Mouse (Mus musculus) left cerebral cortex, adult 9 months (tissue): ENCODE measurements around the gene Gabrg3.

Source experiments
- DNase-seq, 2 experiments: peaks; one replicate each; pipeline ENCODE4 v3.0.0; 2022; ENCODE audit warnings: low spot score in 2 of 2

Gabrg3 gene

DNA sequence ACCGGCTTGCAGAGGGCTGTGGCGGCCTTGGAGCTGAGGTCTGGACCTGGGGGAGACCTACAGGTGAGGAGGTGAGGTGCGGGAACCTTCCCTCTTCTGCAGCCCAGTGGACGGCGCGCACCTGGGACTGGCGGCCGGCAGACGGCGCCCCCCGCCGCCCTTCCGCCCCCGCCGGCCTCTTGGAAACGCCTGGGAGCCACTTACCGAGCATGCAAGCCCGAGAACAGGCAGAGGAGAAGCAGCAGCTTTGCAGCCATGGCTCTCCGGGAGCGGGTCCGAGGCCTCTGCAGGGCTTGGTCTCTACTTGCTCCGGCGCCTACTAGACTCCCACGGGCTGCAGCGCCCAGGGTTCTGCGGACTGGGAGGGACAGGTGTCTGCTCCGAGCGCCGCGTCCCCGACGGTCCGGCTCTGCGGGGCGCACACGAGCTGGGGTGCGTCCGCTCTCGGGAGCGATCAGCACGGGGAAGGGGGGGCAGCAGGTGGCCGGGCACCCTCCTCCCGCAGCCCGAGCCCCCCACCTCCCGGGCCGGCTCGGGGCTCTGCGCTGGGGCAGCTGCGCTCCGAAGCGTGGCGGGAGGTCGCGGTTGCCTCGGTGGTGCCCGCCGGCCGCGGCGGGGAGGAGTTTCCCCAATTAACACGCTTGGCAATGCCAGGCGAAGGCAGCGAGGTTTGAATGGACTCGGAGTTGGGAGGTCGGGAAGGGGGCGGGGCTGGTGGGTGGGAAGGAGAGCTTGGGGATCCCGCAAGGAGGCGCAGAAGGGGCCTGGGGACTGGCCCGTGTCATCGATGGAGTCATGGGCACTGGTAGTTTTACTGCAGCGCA is at the start of gene Gabrg3:
TSS of gene Gabrg3 (minus strand) at position 672 of the 824 bp plus-strand sequence.
- DNase-seq: no peak

DNA sequence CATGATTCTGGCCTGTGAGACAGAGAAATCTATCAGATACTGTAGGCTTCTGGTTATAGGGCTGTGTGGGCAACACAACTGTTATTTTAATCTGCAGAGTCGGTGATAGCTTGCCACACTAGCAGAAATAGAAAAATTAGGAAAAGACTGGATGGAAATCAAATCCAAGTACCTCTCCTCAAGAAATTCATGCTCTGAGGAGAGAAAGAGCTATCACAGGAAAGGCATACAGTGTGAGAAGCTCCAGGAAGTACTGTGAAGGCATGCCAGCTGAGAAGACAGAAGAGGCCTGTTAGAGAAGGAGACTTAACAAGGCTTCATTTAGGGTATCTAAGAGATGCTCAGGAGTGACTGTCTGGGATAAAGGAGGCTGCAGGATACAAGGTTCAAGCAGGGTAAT is 35.7 kb upstream of the Gabrg3 start:
- DNase-seq: no peak

DNA sequence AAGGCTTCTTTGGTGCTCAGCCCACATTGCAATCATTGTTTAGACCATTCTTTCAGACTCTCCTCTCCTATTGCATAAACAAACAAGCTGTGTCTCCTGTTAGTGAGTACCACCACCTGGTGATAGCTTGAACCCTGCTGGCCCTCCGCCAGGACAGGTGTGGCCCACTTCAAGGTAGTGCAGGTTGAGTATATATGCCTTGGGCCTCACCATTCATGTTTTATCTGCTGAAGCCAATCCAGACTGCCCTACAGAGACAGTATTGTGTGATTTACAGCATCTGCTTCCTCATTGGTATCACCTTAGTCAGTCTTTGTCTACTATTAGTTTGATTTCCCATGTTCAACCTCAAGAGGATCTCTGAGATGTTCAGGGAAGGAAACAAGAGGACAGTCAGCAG is 34.1 kb upstream of the Gabrg3 start:
- DNase-seq: no peak

DNA sequence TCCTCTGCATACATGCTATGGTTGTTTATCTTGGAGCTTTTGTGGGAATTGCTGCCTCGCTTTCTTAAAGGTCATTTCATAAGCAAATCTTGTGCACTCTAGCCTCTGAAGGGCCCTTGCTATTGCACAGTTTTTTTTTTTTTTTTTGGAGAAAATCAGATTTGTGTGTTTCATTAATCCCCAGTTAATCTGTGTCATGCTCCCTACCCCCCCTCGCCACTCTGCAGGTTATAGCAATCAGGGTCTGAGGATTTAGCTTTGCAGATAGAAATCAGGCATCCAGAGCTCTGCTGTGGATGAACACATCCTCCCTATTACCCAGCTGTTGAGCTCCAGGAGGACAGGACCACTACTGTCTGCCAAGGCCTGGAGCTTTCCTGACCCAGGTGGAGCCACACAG is 32.4 kb upstream of the Gabrg3 start, which contains the start of gene Gabrb3:
TSS of gene Gabrb3 (plus strand) at position 301 of the 400 bp plus-strand sequence.
- DNase-seq: no peak

DNA sequence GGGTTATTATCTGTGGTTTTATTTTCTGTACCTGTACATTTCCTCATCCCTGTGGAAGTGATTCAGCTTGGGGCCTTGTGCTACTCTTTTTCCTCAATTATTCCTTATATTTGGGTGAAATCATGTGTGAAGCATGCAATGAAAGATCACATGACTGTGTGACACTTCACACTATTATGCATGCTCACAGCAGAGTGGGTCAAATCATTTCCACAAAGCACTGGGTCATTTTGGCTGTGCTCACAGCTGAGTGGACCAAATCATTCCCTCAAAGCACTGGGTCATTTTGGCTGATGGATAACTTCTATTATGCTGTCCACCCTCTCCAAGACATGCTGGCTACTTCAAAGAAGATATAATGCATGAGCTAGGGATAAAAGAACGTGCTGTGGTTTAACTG is 25.9 kb upstream of the Gabrg3 start:
- no peak for DNase-seq

DNA sequence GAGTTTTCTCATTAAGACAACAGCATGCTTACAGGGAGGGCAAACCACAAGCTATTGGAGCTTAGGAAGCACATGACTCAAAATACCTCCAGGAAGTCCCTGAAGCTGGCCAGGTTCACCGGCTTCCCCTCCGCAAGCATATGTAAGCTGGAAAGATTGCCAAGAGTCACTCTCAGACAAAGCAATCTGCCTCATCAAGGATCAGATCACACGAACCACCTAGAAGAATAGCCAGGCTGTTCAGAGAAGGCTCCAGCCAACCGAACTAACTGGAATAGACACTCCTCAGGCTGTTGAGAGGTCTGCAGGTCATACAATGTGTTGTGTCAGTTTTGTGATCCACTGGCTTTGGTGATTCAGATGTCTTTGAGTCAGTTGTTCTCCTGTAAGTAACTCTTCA is 24.2 kb upstream of the Gabrg3 start:
- no peak for DNase-seq

DNA sequence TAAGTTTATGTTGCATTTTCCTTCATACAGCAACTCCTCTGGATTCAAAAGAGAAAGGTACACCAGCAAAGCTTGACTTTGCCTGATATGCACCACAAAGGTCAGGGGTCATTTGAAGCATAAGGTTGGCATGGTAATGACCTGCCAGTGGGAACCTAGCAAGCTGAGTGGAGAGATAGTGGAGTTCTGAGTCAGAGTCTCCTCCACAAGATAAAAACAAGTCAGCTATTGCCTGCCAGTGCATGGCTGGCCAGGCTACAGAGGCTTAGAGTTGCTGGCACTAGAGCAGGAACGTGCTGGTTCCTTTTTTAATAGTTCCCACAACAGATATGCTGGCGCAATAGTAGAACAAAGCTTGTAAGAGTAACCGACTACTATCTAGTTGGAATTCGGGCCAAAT is 6.6 kb upstream of the Gabrg3 start:
- DNase-seq: no peak

DNA sequence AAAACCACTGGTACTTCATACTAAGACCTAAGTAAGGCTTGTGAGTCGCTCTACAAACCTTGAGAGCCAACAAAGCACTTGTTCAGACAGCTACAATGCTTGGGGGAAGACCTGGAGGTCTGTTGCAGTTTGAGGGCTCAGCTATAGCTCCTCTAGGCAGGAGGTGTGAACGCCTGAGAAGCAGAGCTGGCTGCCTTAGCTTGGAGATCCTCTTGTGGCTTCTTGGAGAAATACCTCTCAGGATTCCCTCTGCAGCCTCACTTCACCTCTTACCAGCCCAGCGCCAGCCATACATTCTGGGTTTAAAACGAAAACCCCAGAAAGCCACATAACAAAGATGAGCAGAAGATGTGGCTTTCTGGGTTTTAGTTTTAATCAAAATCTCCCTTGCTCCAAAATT is 3.1 kb upstream of the Gabrg3 start:
- peak in 1 of 2 experiments; percentile 41 for DNase-seq

DNA sequence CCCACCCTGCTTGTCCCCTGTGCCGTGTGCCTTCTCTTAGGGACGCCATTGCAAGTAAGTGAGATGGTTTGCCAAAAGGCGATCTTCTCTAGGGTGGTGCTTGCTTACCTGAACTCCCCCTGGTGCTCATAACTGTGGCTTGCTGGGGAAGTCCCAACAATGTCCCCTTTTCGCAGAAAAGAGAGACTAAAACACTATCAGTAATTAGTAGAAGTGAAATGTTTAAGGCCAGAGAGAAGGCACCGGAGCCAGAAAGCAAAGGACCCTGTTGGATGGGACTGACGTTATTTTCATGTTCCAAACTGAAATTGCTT is 310 bp upstream of the Gabrg3 start:
- no peak for DNase-seq

DNA sequence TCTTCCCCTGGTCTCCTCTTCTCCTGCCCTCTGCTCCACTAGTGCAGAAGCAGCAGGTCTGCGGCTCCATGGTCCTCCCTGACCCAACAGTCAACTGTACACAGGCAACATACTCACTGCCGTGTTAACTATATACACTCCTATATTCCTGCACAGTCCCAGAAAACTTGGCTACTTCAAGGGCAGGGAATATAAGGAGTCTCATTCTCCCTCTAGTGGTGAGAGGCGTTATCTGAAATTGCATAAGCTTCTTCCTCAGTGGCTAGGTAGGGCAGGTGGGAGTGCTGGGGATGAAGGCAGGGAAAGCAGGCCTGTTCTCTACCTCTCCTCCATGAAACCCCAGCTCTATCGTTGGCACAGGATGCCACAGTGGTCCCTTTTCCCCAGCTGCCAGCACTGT is 2.9 kb downstream of the Gabrg3 start:
- DNase-seq: peak in 1 of 2 experiments; percentile 58

DNA sequence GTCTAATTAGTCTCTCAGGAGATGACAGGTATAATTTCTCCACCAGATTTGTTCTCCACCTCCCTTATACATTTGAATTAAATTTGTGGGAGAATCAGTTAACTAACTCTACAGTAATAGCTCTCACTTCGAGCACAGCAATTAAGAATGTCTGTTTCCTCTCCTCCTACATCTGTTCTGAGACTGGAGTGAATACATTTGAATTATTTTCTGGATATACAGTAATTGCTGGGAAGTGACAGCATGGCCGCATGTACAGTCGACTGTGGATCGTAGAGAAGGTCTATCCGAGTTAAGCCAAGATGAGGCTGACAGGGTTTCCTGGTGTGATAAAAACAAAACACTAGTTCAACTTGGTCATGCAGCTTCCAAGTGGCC is 21.0 kb downstream of the Gabrg3 start:
- DNase-seq: no peak

DNA sequence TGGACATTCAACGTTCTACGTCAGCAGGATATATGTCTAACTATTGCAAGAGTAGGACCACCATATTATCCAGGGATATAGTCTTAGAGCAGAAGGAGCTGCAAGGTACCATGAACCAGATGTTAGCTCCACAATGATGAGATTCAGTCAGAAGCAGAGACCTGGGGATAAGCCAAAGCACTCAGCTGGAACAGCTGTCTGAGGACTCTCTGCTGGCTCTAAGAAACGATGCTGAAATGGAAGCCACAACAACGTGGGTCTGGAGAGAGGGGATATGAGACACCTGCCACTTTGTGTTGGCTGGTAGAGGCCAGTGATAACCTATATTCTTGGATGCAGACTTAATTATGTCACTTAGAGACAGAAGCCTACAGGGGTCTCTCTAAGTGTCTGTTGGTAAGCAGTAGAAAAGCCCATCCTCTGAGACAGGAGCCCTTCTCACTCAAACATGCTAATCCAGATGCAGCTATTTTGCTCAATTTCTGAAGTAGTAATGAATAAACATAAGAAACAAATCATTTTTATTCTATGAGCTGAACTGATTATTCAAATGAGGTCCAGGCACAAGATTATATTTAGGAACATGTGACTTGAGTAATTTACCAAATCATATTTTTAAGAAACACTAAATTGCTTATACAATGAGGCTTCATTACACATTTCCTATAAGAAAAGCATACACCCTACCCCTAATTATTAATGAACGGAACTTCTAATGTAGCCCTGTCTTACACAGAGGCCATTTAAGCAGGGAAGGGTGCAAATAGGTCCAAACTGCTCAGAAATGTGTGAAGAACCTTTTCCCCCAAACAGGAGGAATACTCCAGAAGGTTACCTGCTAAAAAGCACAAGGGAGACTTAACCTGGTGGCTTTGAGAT is 21.6 kb downstream of the Gabrg3 start:
- no peak for DNase-seq

DNA sequence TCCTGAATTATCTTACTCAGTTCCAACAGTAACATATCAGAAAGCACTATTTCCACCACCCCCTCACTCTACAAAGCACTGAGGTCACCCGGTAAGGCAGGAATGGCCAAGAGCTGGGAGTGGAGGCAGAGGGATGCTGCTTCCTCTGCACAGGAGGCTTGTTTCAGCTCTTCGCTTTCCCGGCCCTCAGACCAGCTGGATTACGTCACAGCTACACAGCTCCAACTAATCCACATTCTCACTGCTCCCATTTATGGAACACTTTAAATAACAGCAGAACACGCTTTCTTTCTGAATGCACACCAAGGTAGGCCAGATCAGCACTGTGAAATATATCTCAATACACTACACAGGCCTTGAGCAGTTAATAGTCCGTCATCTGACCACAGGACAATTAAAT is 23.2 kb downstream of the Gabrg3 start:
- DNase-seq: no peak

DNA sequence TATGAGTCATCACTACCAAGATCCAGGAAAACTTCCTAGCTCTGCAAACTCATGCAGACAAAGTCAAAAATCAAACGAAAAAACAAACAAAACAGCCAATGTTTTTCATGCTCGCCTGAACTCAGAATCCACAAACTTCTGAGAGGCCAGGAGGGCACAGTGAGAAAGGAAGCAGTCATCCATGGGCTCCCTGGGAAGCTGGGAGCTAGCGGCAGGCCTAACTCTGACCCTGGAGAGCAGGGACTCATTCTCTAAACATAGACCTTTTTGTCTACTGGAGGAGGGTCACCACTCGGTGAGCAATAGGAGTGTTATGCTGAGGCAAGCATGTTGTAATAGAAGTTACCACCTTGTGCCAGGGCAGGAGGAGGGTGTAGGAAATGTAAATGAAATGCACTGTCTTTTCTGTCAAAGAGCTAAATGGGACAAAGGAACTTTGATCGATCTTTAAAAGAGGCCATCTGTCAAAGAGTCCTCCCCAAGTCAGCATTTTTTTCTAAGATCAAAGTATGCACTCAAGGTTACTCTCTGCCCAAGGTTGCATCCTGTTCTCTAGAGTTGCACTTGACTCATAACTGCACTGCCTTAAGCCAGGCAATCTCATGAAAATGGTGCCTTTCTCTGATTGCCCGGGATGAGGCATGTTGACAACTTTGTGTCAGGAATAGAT is 29.0 kb downstream of the Gabrg3 start:
- no peak for DNase-seq

DNA sequence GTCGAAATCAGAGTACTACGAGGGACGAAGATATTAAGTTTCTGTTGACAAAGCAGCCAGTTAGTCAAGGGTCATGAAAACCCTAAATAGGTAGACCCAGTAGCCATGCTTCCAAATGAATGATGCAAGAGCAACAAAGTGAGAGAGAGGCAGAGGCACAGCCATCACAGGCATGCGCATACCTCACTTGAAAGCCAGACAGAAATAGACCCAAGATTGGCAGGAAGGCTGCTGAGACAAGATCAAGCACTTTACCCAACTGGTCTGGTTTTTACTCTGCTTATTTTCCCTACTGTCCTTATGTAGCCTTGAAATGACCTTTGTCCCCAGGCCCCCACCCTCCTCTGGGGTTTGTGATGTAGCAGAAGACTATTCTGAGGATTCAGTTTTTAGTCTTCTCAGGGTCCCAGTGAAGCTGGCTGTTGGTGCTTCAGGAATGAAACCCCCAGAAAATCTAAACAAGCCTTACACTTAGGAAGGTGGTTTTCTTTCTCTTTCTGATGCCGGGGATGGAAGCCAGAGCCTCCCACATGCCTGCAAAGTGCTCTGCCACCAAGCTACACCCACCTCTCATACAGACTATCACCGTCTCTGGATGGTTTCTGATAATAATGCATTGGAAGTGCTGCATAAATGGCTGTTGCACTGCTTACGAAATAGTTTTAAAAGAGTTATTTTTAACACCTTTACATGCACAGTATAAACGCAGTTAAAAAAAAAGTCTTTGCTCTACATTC is 30.3 kb downstream of the Gabrg3 start:
- DNase-seq: peak; percentile 37 to 44

DNA sequence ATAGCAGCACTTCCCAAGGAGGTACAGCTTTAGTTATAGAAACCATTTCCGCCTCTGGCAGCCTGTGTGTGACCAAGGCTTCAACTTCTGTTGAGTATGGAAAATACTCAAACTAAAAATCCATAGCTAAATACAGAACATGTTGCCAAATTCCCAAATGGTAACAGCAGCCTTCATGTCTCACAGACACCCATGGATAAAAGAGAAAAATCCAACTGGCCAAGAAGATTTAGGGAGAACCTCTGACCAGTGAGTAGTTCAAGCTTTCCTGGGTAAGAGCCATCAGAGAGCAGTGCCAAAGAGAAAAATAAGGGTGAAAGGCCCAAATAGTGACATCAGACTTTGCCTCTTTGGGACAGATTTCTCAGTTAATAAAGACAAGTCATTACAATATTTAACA is 38.2 kb downstream of the Gabrg3 start:
- no peak for DNase-seq

DNA sequence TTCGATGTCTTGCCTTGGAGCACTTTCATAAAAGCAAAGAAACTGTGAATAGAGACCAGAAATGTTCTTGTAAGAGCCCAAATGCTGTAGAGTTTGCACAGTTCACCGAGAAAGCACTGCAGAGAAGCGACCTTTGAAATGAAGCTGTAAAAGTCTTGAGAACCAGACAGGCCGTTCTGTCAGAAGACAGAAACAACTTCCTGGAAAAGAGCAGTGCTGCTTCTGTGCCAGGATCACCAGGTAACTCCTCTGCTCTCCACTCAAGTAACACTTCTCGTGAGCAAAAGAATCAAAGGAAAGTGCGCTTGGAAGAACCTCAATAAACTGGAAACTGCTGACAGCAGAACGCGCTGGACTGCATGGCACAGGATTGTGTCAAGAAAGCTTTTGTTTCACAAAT is 45.1 kb downstream of the Gabrg3 start:
- DNase-seq: no peak

DNA sequence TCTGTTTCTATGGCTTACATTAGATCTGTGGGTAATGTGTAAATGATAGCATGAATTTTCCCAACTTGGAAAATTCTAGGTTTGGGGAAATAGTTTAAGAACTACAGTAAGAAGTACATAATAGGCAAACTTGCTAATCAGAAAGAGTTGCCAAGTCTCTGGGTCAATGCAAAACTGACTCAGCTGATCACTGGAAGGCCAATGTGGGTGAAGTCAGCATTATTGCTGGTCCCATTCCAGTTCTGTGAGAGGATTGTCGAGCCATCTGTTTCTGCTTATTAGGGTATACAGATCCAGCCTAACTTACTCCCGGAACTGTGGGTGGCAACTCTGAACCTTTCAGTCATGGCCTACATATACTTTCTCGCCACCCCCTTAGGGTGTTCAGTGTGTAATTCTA is 55.8 kb downstream of the Gabrg3 start:
- no peak for DNase-seq

DNA sequence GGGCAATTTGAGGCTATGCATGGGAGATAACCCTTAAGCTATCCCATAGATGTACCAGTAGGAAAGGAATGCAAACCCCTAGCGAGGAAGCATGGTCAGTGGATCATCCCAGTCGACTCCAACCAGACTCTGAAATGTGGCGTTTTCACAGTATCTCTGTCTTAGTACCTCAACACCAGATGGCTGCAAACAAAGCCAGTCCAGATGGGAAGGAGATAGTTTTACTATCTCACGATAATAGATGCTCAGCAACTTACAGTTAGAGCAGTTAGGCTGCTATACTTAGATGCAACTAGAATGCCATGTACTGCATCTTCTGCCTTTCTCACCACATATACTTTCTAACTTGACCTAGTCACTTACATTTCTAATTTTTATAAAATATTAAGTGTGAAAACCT is 56.7 kb downstream of the Gabrg3 start:
- DNase-seq: peak in 1 of 2 experiments; percentile 23

DNA sequence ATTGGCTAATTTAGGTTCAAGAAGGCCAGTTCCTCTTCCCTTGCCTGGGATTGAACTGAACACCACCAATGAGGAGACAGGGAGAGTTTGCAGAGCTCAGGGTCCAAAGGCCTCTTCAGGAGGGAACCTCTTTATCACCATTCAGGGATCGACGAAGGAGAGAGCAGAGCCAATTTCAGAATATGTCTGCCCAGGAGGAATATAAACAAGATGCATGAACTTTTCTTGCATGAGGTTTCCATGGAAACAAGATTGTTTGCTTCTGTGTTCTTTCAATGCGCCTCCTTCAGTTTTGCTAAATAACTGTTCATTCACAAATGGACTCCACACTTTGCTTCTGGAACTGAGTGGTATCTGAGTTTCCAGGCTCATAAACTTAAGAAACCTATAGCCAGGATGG is 62.5 kb downstream of the Gabrg3 start:
- no peak for DNase-seq

DNA sequence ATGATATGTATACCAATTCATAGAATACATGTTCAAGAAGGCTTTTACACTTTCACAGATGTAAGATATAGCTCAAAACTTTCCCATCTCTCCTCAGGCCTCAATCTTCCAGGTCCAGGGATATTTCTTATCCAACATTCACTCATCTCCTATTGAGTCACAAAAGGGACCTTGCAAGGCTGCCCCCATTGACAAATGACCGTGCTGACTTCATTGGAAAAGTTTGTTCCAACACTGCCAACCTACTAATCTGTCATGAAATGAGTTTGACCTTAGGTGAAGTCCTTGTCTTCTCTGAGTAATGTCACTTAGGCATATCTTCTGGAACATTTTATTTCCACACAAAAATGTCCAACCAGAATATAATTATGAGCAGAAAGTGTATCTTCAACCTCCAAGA is 64.9 kb downstream of the Gabrg3 start:
- no peak for DNase-seq

DNA sequence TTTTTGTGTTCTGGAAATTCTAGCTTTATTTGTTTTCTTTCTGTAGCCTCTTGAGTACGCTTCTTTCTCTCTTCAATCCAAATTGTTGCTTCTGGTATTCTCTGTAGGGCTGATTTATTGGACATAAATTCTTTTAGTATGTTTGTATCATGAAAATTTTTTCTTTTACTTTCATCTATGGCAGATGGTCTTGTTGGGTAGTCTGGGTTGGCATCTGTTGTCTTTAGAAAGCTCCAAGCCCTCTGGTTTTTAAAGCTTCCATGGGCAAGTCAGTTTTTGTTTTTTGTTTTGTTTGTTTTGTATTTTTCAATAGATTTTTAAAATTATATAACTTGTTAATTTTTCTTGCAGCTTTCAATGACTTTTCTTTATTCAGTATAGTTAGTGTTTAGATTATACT is 72.0 kb downstream of the Gabrg3 start:
- DNase-seq: no peak
